Mouse (Mus musculus): ENCODE results near the gene Gna15. TPM values are rescaled to one million over a fixed set of nuclear protein-coding genes. Genes with fewer than 3 reads are reported as not detected.

Gene Gna15
- polyA plus RNA-seq, 1 experiment from 2014 or later: 1.2 TPM

DNA sequence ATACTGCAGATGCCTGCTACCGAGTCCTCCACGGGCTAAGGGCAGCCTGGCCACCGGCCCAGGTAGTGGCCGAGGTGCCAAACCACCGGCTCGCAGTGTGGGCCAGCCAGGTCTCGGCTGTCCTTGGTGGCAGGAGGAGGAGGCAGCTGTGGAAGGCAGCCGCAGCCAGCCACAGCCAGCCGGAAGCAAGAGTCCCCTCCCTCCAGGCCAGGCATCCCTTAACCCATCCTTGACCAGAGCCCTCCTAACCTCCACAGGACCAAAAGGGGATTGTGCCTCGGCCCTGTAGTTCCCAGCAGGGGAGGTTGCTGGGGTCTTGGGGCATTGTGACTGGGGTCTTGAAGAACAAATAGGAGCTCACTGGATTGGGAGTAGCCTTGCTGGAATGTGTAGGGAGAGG, 40.2 kb upstream of the Gna15 start:
- peaks cover 11% of the 10 kb centered on the region for H3K36me3 ChIP-seq
- peak overlapping the region; percentile 21 for H3K4me3 ChIP-seq
- no peaks in the 10 kb centered on the region for H3K9me3 ChIP-seq
- peaks cover 55% of the 10 kb centered on the region for H3K4me1 ChIP-seq (replicated peaks)
- H3K27ac ChIP-seq (replicated peaks): no peak overlapping the region
- no peak for ATAC-seq (ENCODE audit: low FRiP score, low read depth)
- peak overlapping the region; percentile 43 for H3K4me2 ChIP-seq
- 3% methylated on average over 10 of the region's 10 CpGs for WGBS
- peak overlapping the region; percentile 15; the same call in 1 of the 2 replicates for H3K9ac ChIP-seq
- peaks cover 20% of the 10 kb centered on the region for H3K27me3 ChIP-seq

DNA sequence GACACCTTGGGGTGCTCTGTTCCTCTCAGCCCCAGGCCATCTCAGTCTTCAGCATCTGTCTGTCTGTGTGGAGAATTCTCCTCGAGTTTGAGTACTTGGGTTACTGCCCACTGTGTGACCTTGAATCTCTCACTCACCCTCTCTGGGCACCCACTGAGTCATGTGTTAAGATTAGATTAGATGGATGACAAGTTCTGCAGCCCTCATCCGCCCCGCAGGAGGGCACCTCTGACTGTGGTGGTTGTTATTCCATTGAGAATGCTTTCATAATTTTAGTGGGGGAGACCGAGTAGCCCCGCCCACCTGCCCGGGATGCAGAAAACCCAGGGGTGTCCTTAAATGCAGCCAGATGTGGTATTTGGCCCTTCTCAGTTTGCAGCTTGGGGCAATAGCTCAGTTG, 39.5 kb upstream of the Gna15 start:
- 0 out of 2 replicates have a peak overlapping the region, but pooled peaks have one; percentile 43 for H3K4me2 ChIP-seq
- no peak for ATAC-seq (ENCODE audit: low FRiP score, low read depth)
- H3K4me3 ChIP-seq: no peak overlapping the region
- peaks cover 11% of the 10 kb centered on the region for H3K36me3 ChIP-seq
- H3K9ac ChIP-seq: no peak overlapping the region
- peaks cover 55% of the 10 kb centered on the region for H3K4me1 ChIP-seq (replicated peaks)
- H3K9me3 ChIP-seq: no peaks in the 10 kb centered on the region
- peaks cover 20% of the 10 kb centered on the region for H3K27me3 ChIP-seq
- no peak overlapping the region for H3K27ac ChIP-seq (replicated peaks)
- 54% methylated on average over 6 of the region's 6 CpGs for WGBS

DNA sequence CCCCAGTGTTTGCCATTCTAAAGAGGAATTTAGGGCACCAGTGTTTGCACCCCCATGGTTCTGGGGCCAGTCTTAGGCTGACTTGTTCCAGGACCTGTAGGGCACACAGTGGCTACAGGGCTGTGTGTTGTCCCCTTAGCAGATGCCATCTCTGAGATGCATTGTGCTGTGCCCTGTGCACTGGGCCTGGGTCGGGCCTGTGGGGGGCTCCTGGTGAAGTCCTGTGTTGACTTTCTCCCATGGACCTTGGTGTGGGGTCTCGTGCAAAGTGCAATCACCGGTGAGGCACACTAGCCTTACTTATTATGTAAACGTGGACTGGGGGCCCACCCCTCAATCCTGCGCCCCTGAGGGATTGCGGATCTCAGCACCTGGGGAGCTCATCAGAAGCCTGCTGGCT, 38.4 kb upstream of the Gna15 start:
- Histone ChIP-seq H3K4me3 (no peak overlapping the region), H3K9me3 (no peaks in the 10 kb centered on the region), H3K4me1 (replicated peaks) (peaks cover 52% of the 10 kb centered on the region), H3K27ac (replicated peaks) (no peak overlapping the region), H3K4me2 (no peak overlapping the region), H3K27me3 (peaks cover 20% of the 10 kb centered on the region), H3K9ac (no peak overlapping the region), H3K36me3 (peaks cover 11% of the 10 kb centered on the region)
- WGBS: 83% methylated on average over 6 of the region's 6 CpGs
- ATAC-seq (ENCODE audit: low FRiP score, low read depth): no peak

DNA sequence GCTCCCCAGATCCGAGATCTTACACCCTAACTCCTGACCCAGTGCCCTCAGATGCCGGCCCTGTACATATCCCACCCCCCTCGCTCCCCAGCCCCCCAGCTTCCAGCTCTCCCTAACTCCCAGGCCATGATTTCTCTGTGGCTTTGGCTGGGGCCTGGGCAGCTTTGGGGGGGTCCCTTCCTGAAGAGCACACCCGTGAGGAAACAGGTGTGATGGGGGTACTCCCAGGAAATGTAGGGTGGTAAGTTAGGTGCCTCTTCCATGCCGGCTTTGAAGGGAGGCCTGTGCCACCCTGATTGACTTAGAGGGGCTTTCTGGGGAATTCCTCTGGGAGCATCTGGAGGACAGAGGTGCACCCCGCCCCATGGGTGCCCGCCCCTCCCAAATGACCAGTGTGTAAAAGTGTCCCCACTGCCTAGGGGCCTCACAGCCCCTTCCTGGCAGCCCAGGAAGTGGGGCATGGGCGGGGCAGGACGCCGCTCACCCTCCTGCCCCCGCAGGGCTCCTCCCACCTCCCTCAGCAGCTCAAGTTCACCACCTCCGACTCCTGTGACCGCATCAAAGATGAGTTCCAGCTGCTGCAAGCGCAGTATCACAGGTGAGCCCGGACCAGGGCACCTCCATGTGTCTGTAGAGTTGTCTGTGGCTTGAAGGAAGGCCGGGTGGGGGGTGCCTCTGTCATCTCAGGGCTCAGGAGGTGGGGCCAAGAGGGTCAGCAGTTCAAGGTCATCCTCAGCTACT, 36.9 kb upstream of the Gna15 start:
- Histone ChIP-seq H3K27me3 (peaks cover 8% of the 10 kb centered on the region), H3K4me2 (peak overlapping the region; percentile 93), H3K36me3 (peaks cover 7% of the 10 kb centered on the region), H3K27ac (replicated peaks) (peak overlapping the region; percentile 90; the same call in 1 of the 2 replicates), H3K4me3 (peak overlapping the region; percentile 93), H3K9me3 (no peaks in the 10 kb centered on the region), H3K4me1 (replicated peaks) (peaks cover 52% of the 10 kb centered on the region), H3K9ac (peak overlapping the region; percentile 100)
- peak; percentile 2; the same call in 1 of the 2 replicates for ATAC-seq (ENCODE audit: low FRiP score, low read depth)
- 31% methylated on average over 16 of the region's 16 CpGs for WGBS

DNA sequence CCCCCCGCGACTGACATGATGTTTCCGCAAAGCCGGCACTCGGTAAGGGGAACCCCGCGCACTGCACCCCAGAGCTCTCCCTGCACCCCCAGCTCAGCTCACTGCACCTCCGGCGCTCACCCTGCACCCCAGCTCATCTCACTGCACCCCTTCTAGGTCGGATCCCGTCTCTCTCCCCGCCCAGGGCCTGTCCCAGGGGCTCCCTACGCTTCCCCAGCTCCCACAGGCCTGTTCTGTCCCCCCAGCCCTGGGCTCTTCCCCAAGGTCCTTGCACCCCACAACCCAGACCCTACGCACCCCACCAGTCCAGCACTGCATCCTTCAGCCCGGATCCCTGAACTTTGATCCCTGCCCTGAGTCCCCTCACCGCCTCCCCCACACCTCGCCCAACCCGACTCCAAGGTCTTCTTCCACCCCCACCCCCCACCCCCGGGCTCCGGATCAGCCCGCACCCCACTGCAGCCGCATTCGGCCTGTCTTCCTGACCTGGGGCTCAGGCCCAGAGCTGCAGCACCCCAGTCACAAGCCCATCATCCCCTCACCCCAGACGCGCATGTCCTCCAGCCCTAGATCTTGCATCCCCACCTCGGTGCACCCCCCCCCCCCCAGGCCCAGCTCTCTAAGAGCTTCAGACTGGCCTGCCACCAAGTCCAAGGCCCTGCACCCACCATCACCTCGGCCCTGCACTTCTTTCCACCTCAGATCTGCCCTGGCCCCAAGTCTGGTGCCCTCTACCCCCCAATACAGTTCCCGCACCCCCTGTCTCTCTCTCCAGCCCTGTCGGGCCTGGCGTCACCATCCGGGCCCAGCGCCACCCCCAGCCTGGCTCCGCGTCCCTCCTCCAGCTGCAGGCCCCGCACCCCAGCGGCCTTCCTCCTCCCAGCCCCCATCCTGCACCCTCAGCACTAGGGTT, 35.9 kb upstream of the Gna15 start:
- H3K36me3 ChIP-seq: no peaks in the 10 kb centered on the region
- peak overlapping the region; percentile 93 for H3K4me3 ChIP-seq
- WGBS: 3% methylated on average over 25 of the region's 36 CpGs
- no peaks in the 10 kb centered on the region for H3K9me3 ChIP-seq
- H3K4me1 ChIP-seq (replicated peaks): peaks cover 52% of the 10 kb centered on the region
- ATAC-seq (ENCODE audit: low FRiP score, low read depth): peak; percentile 20
- no peaks in the 10 kb centered on the region for H3K27me3 ChIP-seq
- peak overlapping the region; percentile 93 for H3K4me2 ChIP-seq
- H3K9ac ChIP-seq: peak overlapping the region; percentile 100
- H3K27ac ChIP-seq (replicated peaks): peak overlapping the region; percentile 90

DNA sequence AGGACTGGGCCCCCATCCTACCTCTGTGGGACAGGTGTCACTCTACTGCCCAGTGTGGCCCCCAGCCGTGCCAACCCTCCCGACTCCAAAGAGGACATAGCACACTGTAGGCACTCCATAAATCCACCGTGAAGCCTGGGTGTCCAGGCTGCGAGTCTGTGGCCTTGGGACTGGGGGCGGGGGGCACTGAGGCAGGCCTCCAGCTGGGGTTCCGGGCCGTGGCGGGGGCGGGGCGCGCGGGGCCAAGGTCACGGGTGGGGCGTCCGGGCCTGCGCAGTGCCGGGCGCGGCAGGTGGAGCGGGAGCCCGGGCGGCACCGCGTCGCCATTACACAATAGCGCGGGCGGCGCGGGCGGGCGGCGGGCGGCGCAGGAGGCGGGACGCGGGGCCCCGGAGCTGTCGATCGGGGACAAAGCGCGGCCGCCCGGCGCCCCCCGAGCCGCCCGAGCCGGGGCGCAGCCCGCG, 35.2 kb upstream of the Gna15 start, which contains the start of gene Aes:
Aes (plus strand) TSS at position 326 of the 464 bp plus-strand sequence.
- Histone ChIP-seq H3K27ac (replicated peaks) (peak within 1 kb of the TSS; percentile 90), H3K4me3 (peak within 1 kb of the TSS; percentile 93), H3K9ac (peak within 1 kb of the TSS; percentile 100), H3K4me2 (peak within 1 kb of the TSS; percentile 93), H3K9me3 (no peaks in the 10 kb centered on the region), H3K36me3 (no peaks in the 10 kb centered on the region), H3K27me3 (no peaks in the 10 kb centered on the region), H3K4me1 (replicated peaks) (peaks cover 45% of the 10 kb centered on the region)
- peak; percentile 71 for ATAC-seq (ENCODE audit: low FRiP score, low read depth)
- 2% methylated on average over 16 of the region's 53 CpGs for WGBS

DNA sequence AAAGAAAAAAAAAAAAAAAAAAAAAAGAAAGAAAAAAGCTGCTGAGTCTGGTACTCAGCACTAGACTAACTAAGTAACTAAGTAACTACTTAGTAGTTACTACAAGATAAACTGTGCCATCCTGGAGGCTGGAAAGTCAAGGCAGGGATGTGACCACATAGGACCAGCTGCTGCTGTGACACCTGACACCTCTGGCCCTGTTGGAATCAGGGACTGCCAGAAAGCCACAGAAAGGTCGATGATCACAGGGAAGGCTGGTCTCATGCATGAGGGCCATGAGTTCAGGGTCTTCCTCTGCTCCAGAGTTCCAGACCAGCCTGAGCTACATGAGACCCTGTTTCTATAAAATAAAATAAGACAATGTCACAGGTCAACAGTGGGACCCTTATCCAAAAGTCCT, 33.5 kb upstream of the Gna15 start:
- H3K4me1 ChIP-seq (replicated peaks): peaks cover 30% of the 10 kb centered on the region
- no peaks in the 10 kb centered on the region for H3K27me3 ChIP-seq
- no peak overlapping the region for H3K9ac ChIP-seq
- H3K27ac ChIP-seq (replicated peaks): no peak overlapping the region
- 79% methylated on average over 1 of the region's 1 CpGs for WGBS
- H3K4me3 ChIP-seq: no peak overlapping the region
- no peaks in the 10 kb centered on the region for H3K36me3 ChIP-seq
- ATAC-seq (ENCODE audit: low FRiP score, low read depth): no peak
- no peak overlapping the region for H3K4me2 ChIP-seq
- no peaks in the 10 kb centered on the region for H3K9me3 ChIP-seq

DNA sequence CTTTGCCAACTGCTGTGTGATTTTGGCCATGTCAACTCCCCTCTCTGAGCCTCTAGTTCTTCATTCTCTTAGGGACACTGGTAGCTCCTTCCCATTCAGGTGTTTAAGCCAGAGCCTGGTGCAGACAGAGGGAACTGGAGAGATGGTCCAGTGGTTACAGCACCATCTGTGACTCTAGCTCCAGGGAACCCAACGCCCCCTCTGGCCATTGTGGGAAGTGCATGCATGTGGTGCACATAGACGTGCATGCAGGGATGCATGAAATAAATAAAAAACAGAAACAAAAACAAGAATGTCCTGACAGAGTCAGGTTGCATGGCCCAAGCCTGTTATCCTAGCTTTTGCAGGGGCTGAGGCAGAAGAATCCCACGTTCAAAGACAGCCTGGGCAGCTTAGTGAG, 32.3 kb upstream of the Gna15 start:
- Histone ChIP-seq H3K4me3 (no peak overlapping the region), H3K9me3 (no peaks in the 10 kb centered on the region), H3K27ac (replicated peaks) (no peak overlapping the region), H3K4me2 (no peak overlapping the region), H3K4me1 (replicated peaks) (peaks cover 27% of the 10 kb centered on the region), H3K9ac (no peak overlapping the region), H3K27me3 (no peaks in the 10 kb centered on the region), H3K36me3 (no peaks in the 10 kb centered on the region)
- 77% methylated on average over 3 of the region's 3 CpGs for WGBS
- no peak for ATAC-seq (ENCODE audit: low FRiP score, low read depth)

DNA sequence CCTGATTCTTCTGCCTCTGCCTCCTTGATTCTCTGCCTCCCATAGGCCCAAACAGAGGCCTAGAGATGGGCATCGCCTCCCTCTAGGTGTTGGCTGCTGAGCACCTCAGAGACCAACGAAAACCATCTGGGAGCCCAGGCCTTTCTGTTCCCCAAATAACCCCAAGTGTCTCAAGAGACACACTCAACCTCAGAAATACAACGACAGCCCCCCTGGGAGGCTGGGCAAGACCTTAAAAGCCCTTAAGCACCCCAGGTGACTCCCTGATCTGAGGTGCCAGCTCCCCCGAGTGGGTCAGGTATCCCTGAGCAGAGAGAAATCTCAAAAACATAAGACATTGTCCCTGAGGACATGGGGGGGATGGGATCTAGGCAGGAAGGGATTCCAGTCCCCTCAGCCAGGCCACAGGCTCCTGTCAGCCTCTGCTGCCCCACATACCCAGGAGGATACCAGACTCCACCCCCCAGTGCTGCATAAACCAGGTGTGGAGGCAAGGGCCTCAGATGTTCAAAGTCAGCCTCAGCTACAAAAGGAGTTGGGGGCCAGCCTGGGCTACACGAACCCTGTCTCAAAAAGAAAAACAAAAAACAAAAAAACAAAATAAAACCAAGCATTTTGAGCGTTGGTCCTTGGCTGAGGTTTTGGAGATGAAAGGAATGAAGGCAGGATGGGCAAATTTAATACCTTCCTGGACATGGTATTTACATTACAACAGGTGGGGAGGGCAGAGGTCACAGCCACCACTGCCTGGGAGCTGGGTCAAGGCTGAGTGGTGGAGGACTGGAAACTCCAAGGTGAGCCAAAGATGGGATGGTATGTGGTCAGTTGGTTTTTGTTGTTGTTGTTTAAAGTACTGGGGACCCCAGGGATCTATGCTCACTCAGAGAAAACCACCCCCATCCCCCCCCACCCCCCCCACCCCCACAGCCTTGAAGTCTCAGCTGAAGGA, 30.1 kb upstream of the Gna15 start:
- Histone ChIP-seq H3K4me2 (no peak overlapping the region), H3K27ac (replicated peaks) (no peak overlapping the region), H3K36me3 (no peaks in the 10 kb centered on the region), H3K4me3 (no peak overlapping the region), H3K9ac (no peak overlapping the region), H3K27me3 (no peaks in the 10 kb centered on the region), H3K4me1 (replicated peaks) (peaks cover 15% of the 10 kb centered on the region), H3K9me3 (no peaks in the 10 kb centered on the region)
- no peak for ATAC-seq (ENCODE audit: low FRiP score, low read depth)
- WGBS: 81% methylated on average over 6 of the region's 6 CpGs

DNA sequence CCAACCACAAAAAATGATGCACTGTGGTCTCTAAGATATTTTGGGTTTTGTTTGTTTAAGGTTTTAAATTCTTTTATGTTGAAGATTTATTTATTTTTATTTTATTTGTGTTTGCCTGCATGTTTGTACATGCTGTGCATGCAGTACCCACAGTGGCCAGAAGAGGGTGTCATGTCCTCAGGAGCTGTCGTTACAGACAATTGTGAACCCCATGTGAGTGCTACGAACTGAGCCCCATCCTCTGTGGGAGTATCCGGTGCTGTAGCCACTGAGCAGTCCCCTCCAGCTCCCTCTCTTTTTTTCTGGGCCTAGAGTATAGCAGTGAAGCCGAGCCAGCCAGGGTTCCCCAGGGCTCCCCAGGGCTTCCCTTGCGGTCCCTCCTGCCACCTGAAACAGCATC, 29.2 kb upstream of the Gna15 start:
- H3K27me3 ChIP-seq: no peaks in the 10 kb centered on the region
- H3K9me3 ChIP-seq: no peaks in the 10 kb centered on the region
- ATAC-seq (ENCODE audit: low FRiP score, low read depth): no peak
- no peak overlapping the region for H3K9ac ChIP-seq
- H3K4me2 ChIP-seq: no peak overlapping the region
- H3K36me3 ChIP-seq: no peaks in the 10 kb centered on the region
- 90% methylated on average over 5 of the region's 5 CpGs for WGBS
- H3K4me3 ChIP-seq: no peak overlapping the region
- no peak overlapping the region for H3K27ac ChIP-seq (replicated peaks)
- H3K4me1 ChIP-seq (replicated peaks): peaks cover 8% of the 10 kb centered on the region

DNA sequence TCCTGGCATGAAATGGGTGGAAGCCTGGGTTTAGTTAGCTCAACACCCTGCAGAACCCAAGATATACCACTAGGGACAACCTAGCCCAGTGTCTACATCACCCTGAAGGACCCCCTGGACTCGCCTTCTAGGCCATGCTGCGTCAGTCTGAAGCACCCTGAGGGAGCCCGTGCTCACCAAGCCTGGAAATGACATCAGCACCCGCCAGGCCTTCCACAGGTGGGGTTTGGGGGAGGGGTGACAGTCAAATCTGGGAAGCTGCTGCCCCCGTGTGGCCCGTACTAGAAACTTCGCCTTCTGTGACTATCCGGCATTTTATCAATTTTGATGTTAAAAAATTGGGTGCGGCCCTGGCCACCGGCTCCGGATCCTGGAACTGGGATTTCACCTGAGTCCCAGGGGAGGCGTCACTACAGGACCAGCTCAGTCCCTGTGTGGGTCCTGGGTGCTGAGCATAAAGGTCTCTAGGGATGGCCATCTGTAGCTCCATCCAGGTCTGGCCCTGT, 27.6 kb upstream of the Gna15 start:
- Histone ChIP-seq H3K4me1 (replicated peaks) (peaks cover 8% of the 10 kb centered on the region), H3K9me3 (no peaks in the 10 kb centered on the region), H3K36me3 (no peaks in the 10 kb centered on the region), H3K4me2 (peak overlapping the region; percentile 40), H3K27ac (replicated peaks) (peak overlapping the region; percentile 46; the same call in 1 of the 2 replicates), H3K27me3 (no peaks in the 10 kb centered on the region), H3K4me3 (0 out of 2 replicates have a peak overlapping the region, but pooled peaks have one; percentile 8), H3K9ac (no peak overlapping the region)
- peak; percentile 89 for ATAC-seq (ENCODE audit: low FRiP score, low read depth)
- WGBS: 5% methylated on average over 12 of the region's 12 CpGs

All from hindbrain, embryonic 15.5 days (tissue).